16 mouse cellular contexts compared by ENCODE assay signal in genomic region chr7:83734671-83735082, GRCm38 (mm10).
"Had no signal": no experiment of that assay in that cellular context is flagged by ENCODE, and none has a peak within 500 bp of the region (broad histone marks: within the 10 kb centered on the region; RNA-seq: fewer than 3 reads in every experiment).

No protein-coding gene starts in this region.

- H3K9ac ChIP-seq: limb, embryonic 12.5 days; liver, embryonic 13.5 days; liver, postnatal 0 days; lung, embryonic 15.5 days; midbrain, embryonic 15.5 days; neural tube, embryonic 12.5 days had no signal

- H3K9me3 ChIP-seq: limb, embryonic 12.5 days; liver, embryonic 13.5 days; lung, embryonic 15.5 days; midbrain, embryonic 15.5 days; neural tube, embryonic 12.5 days had no signal

- ATAC-seq: liver, postnatal 0 days; midbrain, embryonic 15.5 days had no signal

- H3K27ac ChIP-seq: limb, embryonic 12.5 days; liver, embryonic 13.5 days; lung, embryonic 15.5 days; macrophage; midbrain, embryonic 15.5 days; neural tube, embryonic 12.5 days had no signal

- H3K27me3 ChIP-seq: limb, embryonic 12.5 days; liver, embryonic 13.5 days; lung, embryonic 15.5 days; midbrain, embryonic 15.5 days; neural tube, embryonic 12.5 days had no signal

- H3K4me2 ChIP-seq: limb, embryonic 12.5 days; liver, embryonic 13.5 days; lung, embryonic 15.5 days; midbrain, embryonic 15.5 days; neural tube, embryonic 12.5 days had no signal

- H3K4me1 ChIP-seq: liver, embryonic 13.5 days; midbrain, embryonic 15.5 days; neural tube, embryonic 12.5 days had no signal

- H3K36me3 ChIP-seq: limb, embryonic 12.5 days; liver, embryonic 13.5 days; lung, embryonic 15.5 days; midbrain, embryonic 15.5 days; neural tube, embryonic 12.5 days had no signal

- H3K4me3 ChIP-seq: limb, embryonic 12.5 days; liver, embryonic 13.5 days; lung, embryonic 15.5 days; midbrain, embryonic 15.5 days; neural tube, embryonic 12.5 days had no signal

- DNase-seq: kidney, postnatal 36 days; layer of hippocampus, adult 9-11 months; layer of hippocampus, postnatal 36 days; liver; liver, embryonic 13.5 days; lung, postnatal 14 days; right cerebral cortex, postnatal 4 days; spleen, adult 18-20 months; thymus, adult 18-20 months; thymus, postnatal 14 days had no signal
